Mouse (Mus musculus): ENCODE measurements around the gene Ilkap. TPM values are rescaled to one million over a fixed set of nuclear protein-coding genes. Genes with fewer than 3 reads are reported as not detected.

The Ilkap gene
- 77.6 TPM for polyA plus RNA-seq (2012; fragmentation: generic; extraction: Trizol)
- long read RNA-seq, experiment 1, transcript Ilkap-201 (12 exons, 1,368 nt) = major isoform, 57 of 93 reads
- long read RNA-seq, experiment 1, partial matches to known transcripts = 5 of 93 reads
- long read RNA-seq, experiment 1, other reads (novel, unspliced or antisense) = 26 of 93 reads
- long read RNA-seq, experiment 2, transcript Ilkap-201 (12 exons, 1,368 nt) = major isoform, 120 of 176 reads
- long read RNA-seq, experiment 2, partial matches to known transcripts = 4 of 176 reads
- long read RNA-seq, experiment 2, other reads (novel, unspliced or antisense) = 49 of 176 reads

GRCm38 (mm10) chr1:91398260-91399062 is at the start of gene Ilkap:
TSS of gene Ilkap (minus strand) at chr1:91398815.
- peaks cover 49% of the 10 kb centered on the region for H3K79me3 ChIP-seq (ENCODE audit: low read depth)
- no peaks in the 10 kb centered on the region for H3K27me3 ChIP-seq (ENCODE audit: control insufficient read depth, insufficient read depth, insufficient read length)
- H3K4me3 ChIP-seq (ENCODE audit: insufficient read depth, poor library complexity, severe bottlenecking) = peak within 1 kb of the TSS; percentile 66
- peak within 1 kb of the TSS; percentile 73 for H3ac ChIP-seq (ENCODE audit: control insufficient read depth, insufficient read length, low read depth)
- H3K36me3 ChIP-seq (ENCODE audit: control insufficient read depth, insufficient read depth) = peaks cover 27% of the 10 kb centered on the region
- TF ChIP-seq MAX (IDR thresholded peaks at IDR 0.05) (peak; percentile 33), MYOG (IDR thresholded peaks at IDR 0.05; ENCODE audit: control insufficient read depth, extremely low read depth, insufficient read length) (no peak)
- peaks cover 50% of the 10 kb centered on the region for H3K79me2 ChIP-seq (ENCODE audit: control insufficient read depth, insufficient read depth)

- H3K79me3 ChIP-seq (ENCODE audit: low read depth) = no peaks in the 10 kb centered on the region
- H3K27me3 ChIP-seq (ENCODE audit: control insufficient read depth, insufficient read depth, insufficient read length) = no peaks in the 10 kb centered on the region
- peaks cover 12% of the 10 kb centered on the region for H3K36me3 ChIP-seq (ENCODE audit: control insufficient read depth, insufficient read depth)
- TF ChIP-seq MAX (IDR thresholded peaks at IDR 0.05) = no peak
- no peak overlapping the region for H3ac ChIP-seq (ENCODE audit: control insufficient read depth, insufficient read length, low read depth)
- H3K4me3 ChIP-seq (ENCODE audit: insufficient read depth, poor library complexity, severe bottlenecking) = no peak overlapping the region
- H3K79me2 ChIP-seq (ENCODE audit: control insufficient read depth, insufficient read depth) = no peaks in the 10 kb centered on the region
These were observed 47.9 kb upstream of the Ilkap start for GRCm38 (mm10) chr1:91446511-91446910.

- peaks cover 12% of the 10 kb centered on the region for H3K36me3 ChIP-seq (ENCODE audit: control insufficient read depth, insufficient read depth)
- H3K79me3 ChIP-seq (ENCODE audit: low read depth) = no peaks in the 10 kb centered on the region
- no peaks in the 10 kb centered on the region for H3K27me3 ChIP-seq (ENCODE audit: control insufficient read depth, insufficient read depth, insufficient read length)
- no peak overlapping the region for H3ac ChIP-seq (ENCODE audit: control insufficient read depth, insufficient read length, low read depth)
- TF ChIP-seq USF1 (IDR thresholded peaks at IDR 0.05; ENCODE audit: low read depth) = no peak
- no peak for TF ChIP-seq MYOG (IDR thresholded peaks at IDR 0.05; ENCODE audit: control insufficient read depth, extremely low read depth, insufficient read length)
- no peak for TF ChIP-seq CEBPB (IDR thresholded peaks at IDR 0.05; ENCODE audit: low read depth)
- TF ChIP-seq MAX (IDR thresholded peaks at IDR 0.05) = no peak
- TF ChIP-seq MYOD1 (IDR thresholded peaks at IDR 0.05; ENCODE audit: control insufficient read depth, insufficient read length, low read depth) = no peak
- no peak for TF ChIP-seq CTCF (IDR thresholded peaks at IDR 0.05; ENCODE audit: control insufficient read depth, insufficient read depth, insufficient read length)
- TF ChIP-seq FOSL1 (IDR thresholded peaks at IDR 0.05; ENCODE audit: insufficient read depth, low read length, poor library complexity, severe bottlenecking) = no peak
- no peaks in the 10 kb centered on the region for H3K79me2 ChIP-seq (ENCODE audit: control insufficient read depth, insufficient read depth)
- no peak overlapping the region for H3K4me3 ChIP-seq (ENCODE audit: insufficient read depth, poor library complexity, severe bottlenecking)
These were observed 47.4 kb upstream of the Ilkap start for GRCm38 (mm10) chr1:91446060-91446459.

GRCm38 (mm10) chr1:91444841-91445830 is 46.5 kb upstream of the Ilkap start:
- H3K79me3 ChIP-seq (ENCODE audit: low read depth) = no peaks in the 10 kb centered on the region
- TF ChIP-seq CTCF (IDR thresholded peaks at IDR 0.05; ENCODE audit: control insufficient read depth, insufficient read depth, insufficient read length) (no peak), MAX (IDR thresholded peaks at IDR 0.05) (no peak), CEBPB (IDR thresholded peaks at IDR 0.05; ENCODE audit: low read depth) (no peak), USF1 (IDR thresholded peaks at IDR 0.05; ENCODE audit: low read depth) (no peak), MYOG (IDR thresholded peaks at IDR 0.05; ENCODE audit: control insufficient read depth, extremely low read depth, insufficient read length) (no peak), MYOD1 (IDR thresholded peaks at IDR 0.05; ENCODE audit: control insufficient read depth, insufficient read length, low read depth) (no peak), FOSL1 (IDR thresholded peaks at IDR 0.05; ENCODE audit: insufficient read depth, low read length, poor library complexity, severe bottlenecking) (no peak)
- peaks cover 12% of the 10 kb centered on the region for H3K36me3 ChIP-seq (ENCODE audit: control insufficient read depth, insufficient read depth)
- no peak overlapping the region for H3K4me3 ChIP-seq (ENCODE audit: insufficient read depth, poor library complexity, severe bottlenecking)
- H3K27me3 ChIP-seq (ENCODE audit: control insufficient read depth, insufficient read depth, insufficient read length) = no peaks in the 10 kb centered on the region
- no peaks in the 10 kb centered on the region for H3K79me2 ChIP-seq (ENCODE audit: control insufficient read depth, insufficient read depth)
- H3ac ChIP-seq (ENCODE audit: control insufficient read depth, insufficient read length, low read depth) = no peak overlapping the region

DNA sequence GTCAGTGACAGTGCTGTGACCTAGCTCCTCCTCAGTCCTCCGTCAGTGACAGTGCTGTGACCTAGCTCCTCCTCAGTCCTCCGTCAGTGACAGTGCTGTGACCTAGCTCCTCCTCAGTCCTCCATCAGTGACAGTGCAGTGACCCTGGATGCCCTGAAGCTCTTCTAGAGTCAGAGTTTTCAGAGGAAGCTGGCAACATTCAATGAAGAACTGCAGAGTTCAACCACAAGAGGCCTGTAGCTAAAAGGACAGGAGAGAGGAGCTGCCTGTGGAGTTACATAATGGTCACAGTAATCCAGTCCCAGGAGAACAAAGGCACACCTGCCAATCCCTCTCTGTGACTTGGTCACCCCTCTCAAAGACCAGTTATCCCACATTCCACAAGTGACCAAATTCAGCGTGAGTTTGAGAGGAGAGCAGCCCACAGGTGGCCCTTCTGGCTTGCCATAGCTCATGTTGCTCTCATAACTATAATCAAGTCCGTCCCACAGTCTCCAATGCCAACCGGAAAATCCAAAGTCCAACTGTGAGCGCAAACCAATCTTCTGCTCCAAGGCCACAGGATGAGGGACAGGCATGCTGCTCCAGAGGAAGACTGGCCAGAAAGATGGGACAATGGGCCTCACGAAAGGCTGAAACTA is 43.9 kb upstream of the Ilkap start:
- no peaks in the 10 kb centered on the region for H3K79me3 ChIP-seq (ENCODE audit: low read depth)
- TF ChIP-seq CTCF (IDR thresholded peaks at IDR 0.05; ENCODE audit: control insufficient read depth, insufficient read depth, insufficient read length) = no peak
- no peak for TF ChIP-seq FOSL1 (IDR thresholded peaks at IDR 0.05; ENCODE audit: insufficient read depth, low read length, poor library complexity, severe bottlenecking)
- no peak for TF ChIP-seq MYOG (IDR thresholded peaks at IDR 0.05; ENCODE audit: control insufficient read depth, extremely low read depth, insufficient read length)
- no peak for TF ChIP-seq CEBPB (IDR thresholded peaks at IDR 0.05; ENCODE audit: low read depth)
- TF ChIP-seq USF1 (IDR thresholded peaks at IDR 0.05; ENCODE audit: low read depth) = no peak
- no peak for TF ChIP-seq MAX (IDR thresholded peaks at IDR 0.05)
- TF ChIP-seq MYOD1 (IDR thresholded peaks at IDR 0.05; ENCODE audit: control insufficient read depth, insufficient read length, low read depth) = no peak
- H3ac ChIP-seq (ENCODE audit: control insufficient read depth, insufficient read length, low read depth) = no peak overlapping the region
- H3K36me3 ChIP-seq (ENCODE audit: control insufficient read depth, insufficient read depth) = peaks cover 3% of the 10 kb centered on the region
- H3K4me3 ChIP-seq (ENCODE audit: insufficient read depth, poor library complexity, severe bottlenecking) = no peak overlapping the region
- no peaks in the 10 kb centered on the region for H3K79me2 ChIP-seq (ENCODE audit: control insufficient read depth, insufficient read depth)
- H3K27me3 ChIP-seq (ENCODE audit: control insufficient read depth, insufficient read depth, insufficient read length) = no peaks in the 10 kb centered on the region
